Mouse (Mus musculus) effector memory CD4-positive, alpha-beta T cell, adult 5 months (primary cell): ENCODE results near the gene Iqub. TPM values are rescaled to one million over a fixed set of nuclear protein-coding genes. Genes with fewer than 3 reads are reported as not detected.

Experiments
- polyA plus RNA-seq: library from polyadenylated mRNA; unstranded; fragments of 100-300 nt; shearing (Covaris generic); gene quantifications from one replicate; pipeline ENCODE4 v1.2.1, GENCODE M21; 2017

Iqub gene
- polyA plus RNA-seq, result not detected

DNA sequence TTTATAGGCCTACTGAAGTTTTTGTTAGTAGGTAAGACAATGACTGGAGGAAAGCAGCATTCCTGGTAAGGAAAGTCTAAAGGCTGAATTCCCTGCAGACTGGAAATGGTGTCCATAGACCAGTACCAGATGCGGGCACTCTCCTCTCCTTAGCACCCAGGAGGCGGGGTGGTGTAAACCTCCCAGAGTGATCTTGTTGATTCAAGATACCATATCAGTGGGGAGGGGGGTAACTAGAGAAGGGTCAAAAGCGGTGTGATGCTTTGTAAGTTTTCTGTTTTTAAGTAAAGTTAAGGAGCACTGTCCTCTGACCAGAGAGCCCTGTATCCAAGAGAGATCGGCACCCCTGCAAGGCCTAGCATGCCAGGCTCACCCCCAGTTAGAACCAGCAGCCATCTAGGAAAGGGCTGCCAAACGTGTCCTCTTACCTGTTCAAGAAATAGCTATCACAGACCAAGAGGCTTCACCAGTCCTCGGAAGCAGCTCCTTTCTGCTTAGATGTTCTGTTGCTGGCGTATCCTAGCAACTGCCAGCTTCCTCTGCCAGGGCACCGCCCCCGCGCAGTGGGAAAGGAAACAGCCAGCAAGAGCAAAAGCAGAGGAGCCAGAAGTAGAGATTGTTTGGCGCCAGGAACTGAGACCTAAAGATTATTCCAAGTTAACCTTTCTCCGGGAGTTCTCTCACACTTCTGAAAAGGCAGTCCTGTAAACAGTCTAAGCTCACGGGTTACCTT is at the start of gene Iqub:
Gene Iqub, minus strand, starts transcription at position 516 of the 733 bp plus-strand sequence.

DNA sequence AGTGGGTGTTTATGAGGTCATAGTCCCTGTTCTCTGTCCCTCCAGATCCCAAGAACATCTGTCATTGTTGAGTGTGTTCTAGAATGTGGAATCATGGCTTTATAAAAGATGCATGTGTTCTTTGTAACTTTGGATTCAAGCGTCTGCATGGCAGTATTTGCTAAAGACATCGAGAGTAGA is 13.1 kb upstream of the Iqub start, which contains the start of gene Asb15:
Gene Asb15, plus strand, starts transcription at position 81 of the 180 bp plus-strand sequence.

DNA sequence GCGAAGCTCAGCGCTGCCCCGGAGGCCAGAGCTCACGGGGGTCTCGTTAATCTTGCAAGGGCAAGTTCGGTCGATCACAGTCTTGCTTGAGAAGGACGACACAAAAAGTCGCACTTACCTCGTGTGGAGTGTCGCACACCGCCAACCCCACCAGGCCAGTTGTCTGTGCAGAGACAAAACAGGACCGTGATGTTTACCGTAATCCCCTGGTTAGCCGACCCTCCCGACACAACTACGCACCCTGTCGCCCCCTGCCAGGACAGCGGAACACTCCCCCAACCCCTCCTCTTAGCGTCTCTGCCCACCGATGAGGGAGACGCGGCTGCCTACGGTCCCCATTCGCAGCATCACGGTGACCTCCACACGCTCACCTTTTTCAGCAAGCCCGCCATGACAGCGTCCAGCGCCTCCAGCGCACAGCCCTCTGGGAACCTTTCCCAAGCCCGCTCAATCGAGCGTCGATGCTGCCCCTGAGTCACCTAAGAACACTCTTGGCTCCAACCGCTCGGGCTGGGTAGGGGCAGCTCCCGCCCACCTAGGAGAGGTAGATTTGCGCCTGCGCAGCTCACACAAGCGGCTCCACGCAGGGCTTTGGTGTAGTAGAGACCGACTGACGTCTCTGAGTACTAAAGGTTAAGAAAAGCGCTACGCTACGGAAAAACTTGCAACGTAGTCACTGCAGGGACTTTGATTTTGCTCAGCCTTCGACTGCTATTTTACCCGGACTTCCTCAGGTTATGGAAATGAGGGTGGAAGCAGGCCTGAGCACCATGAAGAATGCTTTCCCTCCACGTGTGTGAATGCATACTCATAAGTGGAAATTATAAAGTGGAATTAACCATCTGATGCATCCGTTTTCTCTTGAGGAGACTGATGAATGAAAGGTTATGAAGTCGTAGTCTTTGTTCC is 12.5 kb upstream of the Iqub start, which contains the start of gene Ndufa5:
Gene Ndufa5, minus strand, starts transcription at position 859 of the 909 bp plus-strand sequence.

Other genes starting within 250 kb of the Iqub start
- 104 TPM for gene Ndufa5, start 12.9 kb upstream of the Iqub start, polyA plus RNA-seq
- gene Asb15, start 13.1 kb upstream of the Iqub start, polyA plus RNA-seq, result not detected
- not detected for gene Lmod2, start 82.7 kb upstream of the Iqub start, polyA plus RNA-seq
- gene Wasl, start 149.9 kb upstream of the Iqub start, polyA plus RNA-seq, result 46.9 TPM
- 0.17 TPM for gene Hyal6, start 218.2 kb upstream of the Iqub start, polyA plus RNA-seq
- not detected for gene Hyal4, start 233.3 kb upstream of the Iqub start, polyA plus RNA-seq